Mouse (Mus musculus) embryonic fibroblast, embryonic 13.5 days (primary cell): ENCODE data around the gene Gas2l1.

Experiments used
- CTCF ChIP-seq: IDR thresholded peaks from 2 replicates; pipeline ENCODE4 v1.5.1; 2011; ENCODE audit warnings: mild to moderate bottlenecking, control low read depth, low read length, moderate library complexity, borderline replicate concordance; ENCODE audit not compliant: insufficient read depth
- POLR2A ChIP-seq: IDR thresholded peaks from 2 replicates; pipeline ENCODE4 v1.6.1; 2011; ENCODE audit warnings: low read depth, mild to moderate bottlenecking, control low read depth, low read length, moderate library complexity

GRCm38 (mm10) chr11:5059704-5060156 is 5.4 kb downstream of the Gas2l1 start:
- peak; percentile 89 for TF ChIP-seq CTCF
- no peak for TF ChIP-seq POLR2A
